Mouse (Mus musculus): ENCODE results near the gene Nr4a1. TPM values are rescaled to one million over a fixed set of nuclear protein-coding genes. Genes with fewer than 3 reads are reported as not detected.

Nr4a1 gene
- polyA plus RNA-seq, 1 experiment, result 31.9 TPM

GRCm38 (mm10) chr15:101316913-101317813, 63.1 kb downstream of the Nr4a1 start:
- no peak overlapping the region for H3K27ac ChIP-seq (ENCODE audit: insufficient read depth, low read length)
- H3K36me3 ChIP-seq (ENCODE audit: control insufficient read depth, insufficient read depth, low read length, poor library complexity, severe bottlenecking), result no peaks in the 10 kb centered on the region
- no peak overlapping the region for H3K4me3 ChIP-seq (ENCODE audit: low read depth, low read length)
- peaks cover 2% of the 10 kb centered on the region for H3K4me1 ChIP-seq (ENCODE audit: control insufficient read depth, insufficient read depth, low read length)
- no peak overlapping the region for H3K9ac ChIP-seq (ENCODE audit: low read depth, poor library complexity, severe bottlenecking)
- no peaks in the 10 kb centered on the region for H3K27me3 ChIP-seq (ENCODE audit: control insufficient read depth, insufficient read depth, low read length, poor library complexity, severe bottlenecking)
- no peak for TF ChIP-seq CTCF (IDR thresholded peaks at IDR 0.05; ENCODE audit: low read depth, low read length)
- TF ChIP-seq POLR2A (IDR thresholded peaks at IDR 0.05; ENCODE audit: insufficient read depth, low read length), result no peak
- no peak for TF ChIP-seq EP300 (IDR thresholded peaks at IDR 0.05; ENCODE audit: insufficient read depth, low read depth, low read length)
- no peaks in the 10 kb centered on the region for H3K9me3 ChIP-seq (replicated peaks; ENCODE audit: control insufficient read depth, insufficient read depth, low read length, poor library complexity, severe bottlenecking)

- no peak overlapping the region for H3K4me3 ChIP-seq (ENCODE audit: low read depth, low read length)
- H3K27me3 ChIP-seq (ENCODE audit: control insufficient read depth, insufficient read depth, low read length, poor library complexity, severe bottlenecking), result no peaks in the 10 kb centered on the region
- no peak overlapping the region for H3K27ac ChIP-seq (ENCODE audit: insufficient read depth, low read length)
- no peak for TF ChIP-seq POLR2A (IDR thresholded peaks at IDR 0.05; ENCODE audit: insufficient read depth, low read length)
- TF ChIP-seq CTCF (IDR thresholded peaks at IDR 0.05; ENCODE audit: low read depth, low read length), result no peak
- no peak for TF ChIP-seq EP300 (IDR thresholded peaks at IDR 0.05; ENCODE audit: insufficient read depth, low read depth, low read length)
- H3K36me3 ChIP-seq (ENCODE audit: control insufficient read depth, insufficient read depth, low read length, poor library complexity, severe bottlenecking), result no peaks in the 10 kb centered on the region
- H3K4me1 ChIP-seq (ENCODE audit: control insufficient read depth, insufficient read depth, low read length), result peaks cover 2% of the 10 kb centered on the region
- H3K9ac ChIP-seq (ENCODE audit: low read depth, poor library complexity, severe bottlenecking), result no peak overlapping the region
- no peaks in the 10 kb centered on the region for H3K9me3 ChIP-seq (replicated peaks; ENCODE audit: control insufficient read depth, insufficient read depth, low read length, poor library complexity, severe bottlenecking)
These were observed 63.9 kb downstream of the Nr4a1 start for GRCm38 (mm10) chr15:101317814-101318500.

DNA sequence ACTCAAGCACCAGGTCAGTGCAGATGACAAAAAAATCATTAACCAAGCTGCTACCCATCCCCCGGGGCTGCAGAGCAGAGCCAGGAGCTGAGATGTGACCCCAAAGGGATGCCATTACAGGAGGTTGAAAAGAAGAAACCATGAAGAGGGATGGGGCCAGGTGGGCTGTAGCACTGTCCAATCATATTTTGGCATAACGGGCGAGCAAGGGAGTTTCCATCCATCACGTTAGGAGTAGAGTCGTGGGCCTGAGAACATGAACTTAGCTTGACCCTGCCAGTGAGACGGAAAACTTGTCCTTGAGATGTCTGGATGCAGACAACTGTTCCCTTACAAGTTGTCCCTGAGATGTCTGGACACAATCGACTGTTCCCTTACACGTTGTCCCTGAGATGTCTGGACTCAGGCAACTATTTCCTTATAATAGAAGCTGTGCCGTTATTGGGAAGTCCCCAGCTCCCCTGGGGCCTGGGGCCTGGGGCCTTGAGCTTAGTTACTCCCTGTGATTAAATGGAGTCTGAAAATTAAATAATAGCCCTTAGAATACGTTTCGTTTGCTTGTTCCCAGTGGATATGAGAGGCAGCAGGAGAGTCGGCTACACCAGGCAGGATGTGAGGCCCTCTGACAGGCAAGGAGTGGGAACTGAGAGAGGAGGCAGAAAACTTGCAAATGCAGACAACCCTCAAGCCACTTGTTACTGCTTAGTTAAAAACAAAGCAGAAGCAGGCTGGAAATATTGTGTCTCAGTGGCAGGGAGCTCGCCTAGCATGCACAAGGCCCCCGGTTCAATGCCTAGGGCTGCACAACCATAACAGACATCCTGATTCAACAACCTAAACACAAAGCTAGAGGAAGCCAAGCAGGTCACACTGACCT, 65.1 kb downstream of the Nr4a1 start:
- no peaks in the 10 kb centered on the region for H3K36me3 ChIP-seq (ENCODE audit: control insufficient read depth, insufficient read depth, low read length, poor library complexity, severe bottlenecking)
- H3K9ac ChIP-seq (ENCODE audit: low read depth, poor library complexity, severe bottlenecking), result no peak overlapping the region
- H3K27ac ChIP-seq (ENCODE audit: insufficient read depth, low read length), result no peak overlapping the region
- peaks cover 2% of the 10 kb centered on the region for H3K4me1 ChIP-seq (ENCODE audit: control insufficient read depth, insufficient read depth, low read length)
- H3K9me3 ChIP-seq (replicated peaks; ENCODE audit: control insufficient read depth, insufficient read depth, low read length, poor library complexity, severe bottlenecking), result no peaks in the 10 kb centered on the region
- no peak overlapping the region for H3K4me3 ChIP-seq (ENCODE audit: low read depth, low read length)
- TF ChIP-seq CTCF (IDR thresholded peaks at IDR 0.05; ENCODE audit: low read depth, low read length) (no peak), POLR2A (IDR thresholded peaks at IDR 0.05; ENCODE audit: insufficient read depth, low read length) (no peak), EP300 (IDR thresholded peaks at IDR 0.05; ENCODE audit: insufficient read depth, low read depth, low read length) (no peak)
- H3K27me3 ChIP-seq (ENCODE audit: control insufficient read depth, insufficient read depth, low read length, poor library complexity, severe bottlenecking), result no peaks in the 10 kb centered on the region

- H3K4me1 ChIP-seq (ENCODE audit: control insufficient read depth, insufficient read depth, low read length), result peaks cover 2% of the 10 kb centered on the region
- no peaks in the 10 kb centered on the region for H3K36me3 ChIP-seq (ENCODE audit: control insufficient read depth, insufficient read depth, low read length, poor library complexity, severe bottlenecking)
- no peaks in the 10 kb centered on the region for H3K27me3 ChIP-seq (ENCODE audit: control insufficient read depth, insufficient read depth, low read length, poor library complexity, severe bottlenecking)
- no peak overlapping the region for H3K4me3 ChIP-seq (ENCODE audit: low read depth, low read length)
- H3K9ac ChIP-seq (ENCODE audit: low read depth, poor library complexity, severe bottlenecking), result no peak overlapping the region
- TF ChIP-seq EP300 (IDR thresholded peaks at IDR 0.05; ENCODE audit: insufficient read depth, low read depth, low read length) (no peak), CTCF (IDR thresholded peaks at IDR 0.05; ENCODE audit: low read depth, low read length) (no peak), POLR2A (IDR thresholded peaks at IDR 0.05; ENCODE audit: insufficient read depth, low read length) (no peak)
- H3K27ac ChIP-seq (ENCODE audit: insufficient read depth, low read length), result no peak overlapping the region
- no peaks in the 10 kb centered on the region for H3K9me3 ChIP-seq (replicated peaks; ENCODE audit: control insufficient read depth, insufficient read depth, low read length, poor library complexity, severe bottlenecking)
These were observed 66.0 kb downstream of the Nr4a1 start for GRCm38 (mm10) chr15:101320010-101320617.

DNA sequence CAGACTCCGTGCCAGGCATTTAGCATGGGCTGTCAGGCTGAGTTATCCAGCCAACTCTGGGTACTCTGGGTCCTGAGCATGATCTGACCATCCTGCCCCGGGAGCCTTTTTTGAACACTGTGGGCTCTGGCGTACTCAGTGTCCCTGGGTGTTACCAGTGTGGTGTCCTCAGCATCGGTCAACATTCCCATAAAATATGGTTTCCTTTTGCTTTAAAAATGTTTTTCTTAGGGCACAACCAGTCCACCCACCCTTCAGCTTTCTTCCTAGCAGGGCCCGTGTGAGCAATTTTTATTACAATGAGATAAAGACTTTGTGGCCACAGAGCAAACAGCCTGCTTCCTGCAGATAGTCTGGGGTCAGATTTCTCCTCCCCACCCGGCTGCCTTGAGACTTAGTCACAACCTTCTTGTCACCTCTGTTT, 66.6 kb downstream of the Nr4a1 start:
- Histone ChIP-seq H3K27me3 (ENCODE audit: control insufficient read depth, insufficient read depth, low read length, poor library complexity, severe bottlenecking) (no peaks in the 10 kb centered on the region), H3K4me3 (ENCODE audit: low read depth, low read length) (no peak overlapping the region), H3K4me1 (ENCODE audit: control insufficient read depth, insufficient read depth, low read length) (peaks cover 2% of the 10 kb centered on the region), H3K9me3 (replicated peaks; ENCODE audit: control insufficient read depth, insufficient read depth, low read length, poor library complexity, severe bottlenecking) (no peaks in the 10 kb centered on the region), H3K27ac (ENCODE audit: insufficient read depth, low read length) (no peak overlapping the region), H3K36me3 (ENCODE audit: control insufficient read depth, insufficient read depth, low read length, poor library complexity, severe bottlenecking) (no peaks in the 10 kb centered on the region), H3K9ac (ENCODE audit: low read depth, poor library complexity, severe bottlenecking) (no peak overlapping the region)
- TF ChIP-seq EP300 (IDR thresholded peaks at IDR 0.05; ENCODE audit: insufficient read depth, low read depth, low read length) (no peak), POLR2A (IDR thresholded peaks at IDR 0.05; ENCODE audit: insufficient read depth, low read length) (no peak), CTCF (IDR thresholded peaks at IDR 0.05; ENCODE audit: low read depth, low read length) (no peak)

Data from ES-Bruce4 (cell line).